Mouse (Mus musculus) cerebellum, adult 2 months (tissue): ENCODE results near the gene Spryd3.

Experiments
- CTCF ChIP-seq: fragments of 200-500 bp; IDR thresholded peaks from 2 replicates; pipeline ENCODE4 v1.5.1; 2011; ENCODE audit warnings: low read depth, mild to moderate bottlenecking, control low read depth, low read length, moderate library complexity, borderline replicate concordance; ENCODE audit not compliant: insufficient read depth
- POLR2A ChIP-seq: fragments of 200-500 bp; IDR thresholded peaks from 2 replicates; pipeline ENCODE4 v1.6.1; 2011; ENCODE audit warnings: low read length, control low read depth, borderline replicate concordance; ENCODE audit not compliant: insufficient read depth

- no peak for TF ChIP-seq CTCF
- TF ChIP-seq POLR2A, result no peak
Observed at GRCm38 (mm10) chr15:102135522-102136128, 409 bp downstream of the Spryd3 start.
